Mouse (Mus musculus) adrenal gland, adult 2 months (tissue): Measurements from ENCODE around the gene Arg1. TPM values are rescaled to one million over a fixed set of nuclear protein-coding genes. Genes with fewer than 3 reads are reported as not detected.

Experiments
- DNase-seq: peaks from one replicate; pipeline ENCODE4 v3.0.0; 2021
- long read RNA-seq: library from polyadenylated mRNA; stranded (forward); transcript quantifications from one replicate; pipeline ENCODE4 v2.0.0, GENCODE M21; 2021
- polyA plus RNA-seq: library from polyadenylated mRNA; depleted of rRNA; stranded (reverse); fragments of >200 nt; gene quantifications from 2 replicates; pipeline ENCODE4 v1.2.3, GENCODE M21; 2012; rRNA removed
- total RNA-seq, 2 experiments: library from RNA; stranded (reverse); gene quantifications; 2 replicates each; pipeline ENCODE4 v1.2.3; 2021

The Arg1 gene
- total RNA-seq (1 to 10 TPM in 1 of 2 experiments, not detected in 1; 3.9 TPM), polyA plus RNA-seq (0.10 TPM in 1 of 2 replicates, not detected in the other)
- long read RNA-seq, partial matches to known transcripts, result 0 of 1 reads
- long read RNA-seq, other reads (novel, unspliced or antisense), result 0 of 1 reads

GRCm38 (mm10) chr10:24926962-24927720 is at the start of gene Arg1:
TSS of gene Arg1 (minus strand) at chr10:24927484.
- no peak for DNase-seq

- no peak for DNase-seq
Measured at GRCm38 (mm10) chr10:24973845-24974514, 46.7 kb upstream of the Arg1 start.

DNA sequence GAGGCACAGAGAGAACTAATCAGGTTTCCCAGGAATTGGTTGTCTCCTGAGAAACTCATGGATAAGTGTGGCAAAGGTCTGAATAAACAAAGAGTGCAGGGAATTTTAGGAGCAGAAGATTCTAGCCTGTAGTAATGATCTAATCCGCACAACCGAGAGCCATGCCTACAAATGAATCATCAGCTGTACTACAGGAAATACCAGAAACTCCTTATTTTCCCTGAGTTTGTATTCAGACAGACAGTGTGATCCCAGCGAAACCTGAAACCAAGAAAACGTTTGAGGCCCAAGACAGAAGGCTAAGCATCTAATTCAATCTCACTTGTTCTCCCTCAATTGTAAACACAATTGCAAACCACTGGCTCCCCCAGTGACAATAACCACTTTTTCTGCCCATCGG is 46.1 kb upstream of the Arg1 start:
- DNase-seq, result no peak

- no peak for DNase-seq
Measured at GRCm38 (mm10) chr10:24972923-24973322, 45.6 kb upstream of the Arg1 start.

DNA sequence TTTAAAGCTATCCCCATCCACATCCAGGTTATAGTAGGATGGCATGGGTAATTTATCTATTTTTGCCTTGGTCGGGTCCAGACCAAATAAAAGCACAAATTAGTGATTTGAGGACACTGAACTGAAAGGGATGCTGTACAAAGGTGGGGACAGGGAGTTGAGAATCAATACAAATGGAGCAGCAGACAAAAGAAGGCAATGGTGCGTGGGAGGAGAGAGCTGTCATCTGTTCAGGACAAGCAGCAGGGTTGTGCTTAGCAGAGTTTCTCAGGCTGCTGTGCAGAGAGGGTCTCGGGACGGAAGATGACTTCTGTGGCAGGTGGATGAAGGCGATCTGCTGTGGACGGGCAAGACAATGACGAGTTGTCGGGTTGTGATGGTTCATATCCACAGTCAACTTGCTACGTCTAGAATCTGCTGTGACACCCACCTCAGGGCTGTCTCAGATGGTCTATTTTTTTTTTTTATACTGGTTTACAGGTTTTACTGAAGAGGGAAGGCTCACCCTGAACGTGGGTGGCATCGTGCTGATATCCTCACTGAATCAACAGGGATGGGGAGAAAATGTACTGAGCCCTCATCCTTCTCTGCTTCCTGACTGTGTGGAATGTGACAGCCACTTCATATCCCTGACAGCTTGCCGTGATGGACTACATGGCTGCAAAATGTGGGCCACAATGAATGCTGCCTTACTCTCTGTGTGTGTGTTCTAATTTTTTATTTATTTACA is 38.7 kb upstream of the Arg1 start:
- no peak for DNase-seq

GRCm38 (mm10) chr10:24961889-24962288 is 34.6 kb upstream of the Arg1 start:
- DNase-seq, result no peak

GRCm38 (mm10) chr10:24961112-24961511 is 33.8 kb upstream of the Arg1 start:
- DNase-seq, result no peak

DNA sequence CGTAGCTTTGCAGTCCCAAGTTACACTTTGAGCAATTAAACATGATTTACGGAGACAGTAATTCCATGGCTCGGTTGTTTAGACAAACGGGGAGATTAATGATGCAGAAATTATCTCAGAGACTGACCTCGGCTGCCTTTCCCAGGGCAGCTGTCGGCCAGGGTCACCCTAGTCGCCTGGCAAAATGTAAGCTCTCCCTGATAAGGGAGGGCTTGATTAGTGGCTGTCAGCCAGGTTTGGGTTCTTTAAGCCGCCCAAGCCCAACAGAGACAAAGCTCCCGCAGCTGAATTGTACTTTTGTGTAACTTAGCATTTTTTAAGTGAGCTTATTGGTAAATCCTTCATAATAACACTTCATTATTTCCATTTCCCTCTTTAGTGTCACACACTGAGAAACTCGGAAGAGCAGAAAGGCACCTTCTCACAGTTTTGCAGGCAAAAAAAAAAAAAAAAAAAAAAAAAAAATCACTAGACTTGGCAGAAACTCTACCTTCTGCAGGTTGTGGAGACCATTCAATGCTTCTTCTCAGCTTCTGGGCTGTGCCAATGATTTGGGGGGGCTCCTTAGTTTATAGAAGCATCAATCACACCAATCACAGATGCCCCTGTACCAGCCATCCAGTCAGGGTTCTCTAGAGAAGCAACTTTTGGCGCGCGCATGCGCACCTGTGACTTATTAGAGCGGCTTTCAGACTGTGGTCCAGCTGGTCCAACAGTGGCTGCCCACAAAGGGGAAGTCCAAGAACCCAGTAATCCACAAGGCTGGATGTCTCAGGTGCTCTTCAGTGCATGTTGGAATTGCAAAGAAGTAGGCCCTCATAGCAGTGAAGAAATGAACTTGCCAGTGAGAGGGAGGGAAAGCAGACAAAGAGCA is 32.0 kb upstream of the Arg1 start:
- DNase-seq, result peak; percentile 74

DNA sequence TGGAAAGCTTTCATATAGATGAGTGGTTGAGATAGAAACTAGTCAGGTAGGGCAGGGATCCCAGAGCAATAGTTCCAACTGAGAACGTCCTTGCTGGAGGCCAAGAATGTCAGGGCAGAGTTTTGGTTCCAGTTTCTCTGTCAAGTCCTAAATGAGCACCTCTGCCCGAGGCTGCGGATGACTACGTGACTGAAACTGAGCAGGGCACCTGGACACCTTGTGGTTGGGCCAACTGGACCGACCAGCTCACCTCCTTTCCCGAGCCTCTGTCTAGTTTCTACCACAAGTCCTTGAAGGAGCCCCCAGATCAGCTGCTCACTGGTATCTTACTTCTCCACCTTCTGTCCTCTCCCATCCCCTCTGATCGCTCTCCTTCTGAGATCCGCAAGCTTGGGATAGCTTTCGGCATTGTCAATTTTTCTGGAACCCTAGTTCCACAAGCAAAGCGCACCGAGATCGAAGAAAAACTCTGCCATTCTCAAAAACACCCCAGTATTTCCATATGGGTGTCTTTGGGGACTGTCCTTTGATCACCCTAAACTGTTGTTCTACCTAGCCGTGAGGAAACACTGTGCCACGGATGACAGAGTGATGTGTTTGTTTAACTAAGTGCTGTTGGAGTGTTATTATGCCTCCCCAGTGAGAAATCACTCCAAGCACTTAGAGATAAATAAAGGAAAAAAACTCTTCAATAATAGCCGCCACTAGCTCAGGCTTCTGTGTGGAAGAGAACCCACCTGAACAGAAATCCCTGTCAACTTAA is 31.2 kb upstream of the Arg1 start:
- peak; percentile 17 for DNase-seq

- no peak for DNase-seq
Measured at GRCm38 (mm10) chr10:24953876-24954275, 26.6 kb upstream of the Arg1 start.

GRCm38 (mm10) chr10:24952549-24952948 is 25.3 kb upstream of the Arg1 start:
- peak; percentile 23 for DNase-seq

GRCm38 (mm10) chr10:24951575-24951974 is 24.3 kb upstream of the Arg1 start:
- no peak for DNase-seq

DNA sequence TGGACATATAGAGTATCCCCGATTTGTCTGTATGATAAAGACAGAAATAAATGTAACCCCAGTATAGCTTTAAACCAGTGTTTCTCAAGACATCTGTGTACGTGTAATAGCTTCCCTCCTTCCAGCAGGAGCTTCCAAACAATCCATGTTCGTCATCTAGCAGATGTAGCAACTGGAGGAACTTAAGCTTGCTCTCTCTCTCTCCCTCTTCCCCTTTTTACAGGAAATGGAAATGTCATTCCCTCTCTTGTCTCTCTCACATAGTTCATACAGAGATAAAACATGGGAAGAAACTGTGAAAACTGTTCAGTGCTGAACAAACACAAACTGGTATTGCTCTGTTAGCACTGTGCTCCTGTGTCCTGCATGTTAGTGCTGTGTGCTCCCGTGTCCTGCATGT is 22.9 kb upstream of the Arg1 start:
- no peak for DNase-seq

DNA sequence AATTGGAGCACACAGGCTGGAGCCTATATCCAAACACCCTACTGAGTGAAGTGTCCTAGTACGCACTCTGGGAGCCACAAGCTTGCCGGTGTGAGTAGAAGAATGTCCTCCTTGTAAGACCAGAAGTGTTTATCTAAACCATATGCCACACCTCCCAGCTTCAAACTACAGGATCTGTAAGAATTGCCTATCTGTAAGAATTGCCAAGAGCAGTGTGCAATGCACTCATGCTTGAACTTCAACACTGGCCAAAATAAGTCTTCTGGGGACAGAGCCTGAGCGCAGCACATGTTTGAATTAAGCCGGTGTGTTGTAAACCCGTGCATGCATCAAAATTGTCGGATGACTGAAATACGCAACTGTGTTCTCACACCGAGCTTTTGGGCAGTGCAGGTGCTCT is 21.0 kb upstream of the Arg1 start:
- no peak for DNase-seq

GRCm38 (mm10) chr10:24947871-24948270 is 20.6 kb upstream of the Arg1 start:
- no peak for DNase-seq

DNA sequence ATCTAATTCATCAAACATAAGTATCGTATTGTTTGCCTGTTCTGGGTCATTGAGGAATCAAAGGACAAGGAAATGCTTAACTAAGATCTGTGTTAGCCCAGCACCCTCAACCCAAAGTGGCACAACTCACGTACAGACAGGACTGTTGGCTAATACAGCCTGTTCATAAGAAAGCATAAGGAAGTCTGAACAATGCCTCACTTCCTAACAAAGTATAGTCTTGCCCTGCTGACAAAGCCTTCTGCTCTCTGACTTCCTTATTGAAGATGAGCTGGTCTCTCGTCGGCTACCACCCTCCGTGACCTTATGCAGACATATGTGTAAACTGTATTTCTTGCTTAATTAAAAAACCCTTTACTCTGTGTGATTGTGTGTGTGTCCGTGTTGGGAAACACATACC is 2.9 kb upstream of the Arg1 start:
- no peak for DNase-seq

GRCm38 (mm10) chr10:24928072-24928471 is 788 bp upstream of the Arg1 start:
- DNase-seq, result no peak

DNA sequence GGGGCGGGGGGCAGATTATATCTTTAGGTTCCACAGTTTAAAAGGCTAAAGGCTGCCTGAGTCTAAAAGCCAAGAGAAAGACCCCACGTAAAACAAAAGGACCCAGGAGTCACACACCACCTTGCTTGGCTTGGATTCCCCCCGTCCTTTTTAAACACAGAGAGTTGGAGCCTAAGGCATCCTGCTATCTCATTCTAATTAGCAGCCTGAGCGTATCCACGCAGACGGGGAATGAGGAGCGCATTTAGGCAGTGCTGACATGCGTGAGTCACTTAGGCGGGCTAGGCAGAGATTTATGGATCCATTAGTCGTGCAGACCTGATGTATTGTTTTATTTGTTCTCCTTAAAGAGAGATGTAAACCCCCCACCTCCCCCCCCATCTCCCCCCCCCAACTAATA is 904 bp downstream of the Arg1 start:
- DNase-seq, result no peak

- DNase-seq, result no peak
Measured at GRCm38 (mm10) chr10:24924296-24924695, 3.0 kb downstream of the Arg1 start.

DNA sequence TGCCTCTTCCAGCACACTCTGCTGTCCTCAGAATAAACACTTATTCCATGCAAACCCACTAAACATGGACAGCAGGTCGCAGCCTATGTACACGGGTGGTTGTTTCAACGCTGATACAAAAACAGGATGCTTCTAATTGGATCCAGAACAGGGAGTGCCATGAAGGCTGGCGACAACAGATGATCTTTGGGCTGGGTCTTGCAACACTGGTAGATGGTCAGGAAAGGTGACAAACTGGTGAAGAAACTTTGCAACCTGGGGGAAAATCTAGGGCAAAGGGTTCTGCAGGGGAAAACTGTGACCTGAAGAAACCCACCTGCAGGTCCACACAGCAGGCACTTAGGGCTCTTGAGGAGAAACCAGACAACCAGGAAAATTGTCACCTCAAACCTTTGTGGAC is 4.3 kb downstream of the Arg1 start:
- no peak for DNase-seq

GRCm38 (mm10) chr10:24915486-24915885 is 11.8 kb downstream of the Arg1 start:
- DNase-seq, result no peak
